Mouse (Mus musculus) cerebral cortex, adult 2 months (tissue): ENCODE data around the gene Atp8b4.

Experiments
- WGBS: fragments of 180-500 bp; shearing (Covaris S2); methylation state at CpG from one replicate; pipeline ENCODE4 v1.1.7; 2018; 5-methylcytosine and 5-hydroxymethylcytosine counted together

Gene Atp8b4

GRCm38 (mm10) chr2:126500521-126500920 is at the start of gene Atp8b4:
Gene Atp8b4, minus strand, starts transcription at chr2:126500674.
- WGBS = 84% methylated on average over 6 of the region's 6 CpGs

DNA sequence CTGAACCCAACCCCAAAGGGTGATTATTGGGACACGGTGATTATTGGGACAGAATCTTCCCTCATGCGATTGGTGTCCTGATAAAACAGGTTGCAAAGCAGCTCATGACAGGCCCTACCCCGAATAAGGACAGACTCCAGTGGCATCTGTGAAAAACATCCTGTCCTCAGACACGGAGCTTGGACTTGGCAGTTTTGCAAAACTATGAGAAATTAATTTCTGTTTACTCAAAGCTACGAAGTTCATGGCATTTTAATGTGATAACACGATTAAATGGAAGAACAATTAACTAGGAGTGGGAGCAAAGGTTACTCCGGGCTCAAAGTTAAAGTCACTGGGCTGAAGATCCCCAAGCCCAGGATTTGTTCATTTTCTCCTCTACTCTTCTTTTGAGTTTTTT is 49.2 kb upstream of the Atp8b4 start:
- WGBS = 92% methylated on average over 7 of the region's 7 CpGs

- 75% methylated on average over 3 of the region's 3 CpGs for WGBS
Observed at GRCm38 (mm10) chr2:126546392-126546791, 45.9 kb upstream of the Atp8b4 start.

- WGBS = 81% methylated on average over 5 of the region's 5 CpGs
Observed at GRCm38 (mm10) chr2:126545297-126545696, 44.8 kb upstream of the Atp8b4 start.

GRCm38 (mm10) chr2:126542211-126542610 is 41.7 kb upstream of the Atp8b4 start:
- 63% methylated on average over 5 of the region's 5 CpGs for WGBS

- 80% methylated on average over 6 of the region's 6 CpGs for WGBS
Observed at GRCm38 (mm10) chr2:126540390-126540925, 40.0 kb upstream of the Atp8b4 start.

DNA sequence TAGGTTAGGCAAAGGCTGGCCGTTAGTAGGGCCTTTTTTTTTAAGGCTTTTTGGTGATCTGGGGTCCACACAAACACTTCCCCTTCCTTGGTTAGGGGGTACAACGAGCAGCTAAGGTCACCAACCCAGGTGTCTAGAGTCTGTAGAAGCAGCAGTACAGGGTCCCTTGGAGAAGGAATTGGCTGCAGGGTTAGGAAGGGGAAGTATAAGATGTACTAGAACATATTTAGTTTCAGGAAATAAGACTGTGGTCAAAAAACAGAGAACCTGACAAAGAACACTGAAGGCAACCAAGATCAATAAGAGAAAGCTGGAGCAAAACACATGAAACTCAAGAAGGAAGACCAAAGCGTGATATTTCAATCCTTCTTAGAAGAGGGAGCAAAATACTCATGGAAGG is 30.1 kb upstream of the Atp8b4 start:
- 84% methylated on average over 3 of the region's 3 CpGs for WGBS

- WGBS = 81% methylated on average over 8 of the region's 8 CpGs
Observed at GRCm38 (mm10) chr2:126527461-126527860, 27.0 kb upstream of the Atp8b4 start.

DNA sequence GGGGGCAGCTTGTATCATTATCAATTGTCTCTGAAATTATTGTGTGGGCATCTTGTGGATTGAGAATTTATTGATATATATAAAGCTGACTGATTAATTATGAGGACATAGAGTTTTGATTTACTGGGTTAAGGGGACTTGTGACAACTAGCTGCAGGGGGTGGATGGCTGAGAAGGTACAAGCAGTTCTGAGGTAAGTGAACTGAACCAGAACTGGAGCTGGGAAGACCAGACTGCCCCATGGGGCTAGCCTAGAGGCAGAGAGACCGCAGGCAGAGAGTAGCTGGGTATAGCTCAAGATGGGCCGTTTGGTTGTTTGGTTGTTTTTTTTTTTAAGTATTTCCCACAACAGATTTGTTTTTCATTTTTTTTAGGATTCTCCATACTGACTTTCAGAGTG is 23.8 kb upstream of the Atp8b4 start:
- 88% methylated on average over 2 of the region's 2 CpGs for WGBS

DNA sequence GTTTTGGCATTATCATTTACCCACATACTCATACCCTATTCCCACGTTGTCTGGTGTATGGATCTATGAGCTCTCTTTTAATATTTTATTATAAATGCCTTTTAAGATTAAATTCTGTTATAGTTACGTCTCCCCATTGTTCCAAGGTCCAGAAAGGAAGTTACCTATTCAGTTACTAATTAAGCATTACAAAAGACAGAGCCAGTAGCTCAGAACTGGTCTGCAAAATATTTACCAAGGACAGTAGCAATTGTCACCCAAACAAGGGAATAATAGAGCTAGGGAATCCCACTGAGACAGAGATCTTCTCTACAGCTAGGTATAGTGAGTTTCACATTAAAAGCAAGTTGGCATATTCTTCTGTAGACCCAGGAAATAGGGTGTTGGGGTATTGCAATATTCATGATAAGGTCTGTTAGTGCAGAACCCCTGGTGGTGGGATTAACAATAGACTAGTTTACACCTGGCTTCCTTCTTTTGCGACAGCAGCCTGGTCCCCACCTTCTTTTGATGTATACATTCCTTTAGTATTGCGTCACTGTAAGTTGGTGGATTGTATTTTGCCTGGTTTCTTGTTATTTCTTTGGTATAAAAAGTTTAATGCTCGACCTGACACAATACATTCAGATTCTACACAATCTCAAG is 22.7 kb upstream of the Atp8b4 start:
- 71% methylated on average over 5 of the region's 5 CpGs for WGBS

DNA sequence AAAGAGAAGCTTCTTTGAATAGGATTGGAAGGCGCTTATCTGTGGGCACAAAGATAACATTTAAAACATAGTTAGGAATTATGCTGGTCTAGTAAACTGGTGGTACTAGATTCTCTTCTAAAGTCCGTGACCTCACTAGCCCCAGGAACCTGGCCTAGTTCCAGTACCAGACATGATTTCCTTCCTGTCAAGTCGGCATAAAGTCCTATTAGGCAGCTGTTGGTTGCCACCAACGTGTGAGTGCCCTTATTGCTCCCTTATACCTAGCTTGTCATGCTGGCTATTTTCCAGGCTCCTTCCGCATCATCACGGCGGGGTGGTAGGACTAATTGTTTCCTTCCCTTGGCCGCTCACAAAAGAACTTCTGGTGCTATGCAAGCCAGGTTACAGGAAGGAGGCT is 21.6 kb upstream of the Atp8b4 start:
- WGBS = 50% methylated on average over 8 of the region's 8 CpGs

DNA sequence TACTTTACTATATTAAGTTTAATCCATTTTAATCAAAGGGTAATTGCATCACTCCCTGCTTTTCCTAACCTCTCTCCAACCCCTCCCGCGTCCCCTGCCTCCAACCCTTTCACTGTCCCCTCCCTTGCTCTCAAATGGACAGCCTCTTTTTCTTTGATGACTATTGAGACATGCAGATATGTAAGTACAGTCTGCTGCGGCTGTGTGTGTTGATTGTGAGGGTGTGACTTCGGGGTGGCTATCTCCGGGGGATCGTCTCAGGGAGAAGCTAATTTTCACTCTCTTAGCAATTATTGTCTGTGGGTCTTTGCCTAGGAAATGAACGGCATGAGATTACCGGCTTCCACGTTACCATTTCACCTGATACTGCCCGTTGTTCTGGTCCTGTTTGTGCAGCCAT is 21.0 kb upstream of the Atp8b4 start:
- 77% methylated on average over 10 of the region's 10 CpGs for WGBS

- WGBS = 14% methylated on average over 7 of the region's 7 CpGs
Observed at GRCm38 (mm10) chr2:126520828-126521227, 20.4 kb upstream of the Atp8b4 start.

DNA sequence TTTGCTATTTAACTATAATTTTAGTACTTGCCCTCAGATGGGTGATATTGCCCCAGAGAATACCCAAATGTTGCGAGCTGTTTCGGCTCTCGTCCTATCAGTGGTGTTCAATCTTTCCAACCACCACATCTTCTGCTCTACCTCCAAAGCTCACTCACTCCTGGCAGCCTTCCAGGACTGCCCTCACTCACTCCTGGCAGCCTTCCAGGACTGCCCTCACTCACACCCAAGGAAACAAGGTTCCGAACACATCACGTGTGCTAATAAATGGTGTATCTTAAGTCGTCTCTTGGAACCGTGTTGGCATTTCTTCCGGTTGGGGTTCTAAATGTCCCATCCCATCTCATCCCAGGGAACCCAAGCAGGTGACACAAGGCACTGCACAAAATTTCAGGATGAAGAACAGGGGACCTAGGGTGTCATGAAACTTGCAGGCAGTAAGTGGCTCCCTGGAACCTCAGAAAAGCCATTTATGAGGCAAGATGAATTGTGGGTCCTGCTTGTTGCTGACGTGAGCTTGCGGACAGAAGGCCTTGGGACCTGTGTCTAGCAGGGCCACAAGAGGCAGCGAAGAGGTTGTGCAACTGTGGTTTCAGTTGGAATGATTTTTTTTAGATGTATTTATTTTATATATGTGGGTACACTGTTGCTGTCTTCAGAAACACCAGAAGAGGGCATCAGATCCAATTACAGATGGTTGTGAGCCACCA is 19.6 kb upstream of the Atp8b4 start:
- 77% methylated on average over 11 of the region's 11 CpGs for WGBS

- WGBS = 78% methylated on average over 6 of the region's 6 CpGs
Observed at GRCm38 (mm10) chr2:126515069-126515826, 14.8 kb upstream of the Atp8b4 start.

DNA sequence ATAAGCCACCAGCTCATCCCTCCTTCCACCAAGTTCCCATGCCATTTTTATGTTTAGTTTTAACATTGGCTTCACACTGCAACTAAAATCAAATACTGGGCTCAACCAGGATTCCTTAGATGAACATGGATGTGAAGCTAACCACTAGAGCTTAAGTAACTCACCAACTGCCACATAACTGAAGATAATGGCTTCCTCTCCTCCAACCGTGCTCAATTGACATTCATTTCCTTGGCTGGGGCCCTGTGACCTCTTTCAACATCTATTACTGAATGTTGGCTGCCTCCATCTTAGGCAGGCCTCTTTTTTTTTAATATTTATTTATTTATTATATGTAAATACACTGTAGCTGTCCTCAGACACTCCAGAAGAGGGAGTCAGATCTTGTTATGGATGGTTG is 7.8 kb upstream of the Atp8b4 start:
- 65% methylated on average over 1 of the region's 1 CpGs for WGBS

- WGBS = 91% methylated on average over 5 of the region's 5 CpGs
Observed at GRCm38 (mm10) chr2:126507477-126507876, 7.0 kb upstream of the Atp8b4 start.

DNA sequence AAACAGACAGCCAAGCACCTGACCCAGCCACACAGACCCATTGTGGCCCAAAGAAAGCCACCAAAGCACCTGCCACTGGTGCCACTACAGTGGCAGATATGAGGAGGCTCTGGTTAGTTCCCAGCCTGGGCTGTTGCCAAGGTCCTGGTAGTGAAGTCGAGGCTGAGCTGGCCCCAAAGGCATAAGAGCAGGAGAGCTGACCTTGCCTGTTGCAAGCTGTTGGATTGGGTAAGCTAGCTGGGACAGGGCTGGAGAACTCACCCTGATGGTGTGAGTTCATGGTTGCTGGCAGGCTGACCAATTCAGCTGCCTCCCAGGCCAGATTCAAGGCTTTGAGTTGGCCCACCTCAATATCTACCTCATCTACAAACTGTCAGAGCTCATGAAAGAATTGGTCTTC is 4.7 kb upstream of the Atp8b4 start:
- 55% methylated on average over 1 of the region's 1 CpGs for WGBS

GRCm38 (mm10) chr2:126499730-126500129 is 744 bp downstream of the Atp8b4 start:
- 72% methylated on average over 8 of the region's 8 CpGs for WGBS

DNA sequence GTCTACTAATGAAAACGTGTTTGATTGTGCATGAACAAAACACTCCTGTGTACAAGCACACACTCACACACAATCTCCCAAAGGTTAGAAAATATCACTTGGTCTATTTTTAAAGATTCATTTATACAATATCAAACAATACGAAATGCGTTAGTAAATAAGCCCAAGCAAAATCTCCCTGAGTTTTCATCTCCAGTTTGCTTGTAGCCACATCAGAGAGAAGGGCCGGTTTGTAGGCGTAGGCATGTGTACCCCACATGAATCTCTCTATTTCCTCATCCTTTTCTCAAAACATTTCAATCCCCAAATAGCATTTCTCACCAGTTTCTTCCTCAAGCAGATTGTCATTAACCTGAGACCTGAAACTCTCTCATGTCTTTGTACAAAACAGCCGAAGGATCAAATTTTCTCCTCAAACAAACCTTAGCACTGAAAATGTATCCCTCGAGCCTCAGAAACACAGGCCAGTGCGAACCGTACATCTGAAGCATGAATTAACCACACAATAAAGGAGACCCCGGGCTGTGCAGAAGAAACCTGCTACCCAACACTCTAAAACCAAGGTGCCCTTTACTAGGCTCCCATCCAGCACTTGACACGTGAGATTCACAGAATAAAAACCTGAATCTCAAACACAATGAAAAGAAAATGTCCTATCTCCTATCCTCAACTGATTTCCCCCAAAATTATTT is 1.6 kb downstream of the Atp8b4 start:
- 91% methylated on average over 11 of the region's 11 CpGs for WGBS

- WGBS = 74% methylated on average over 9 of the region's 9 CpGs
Observed at GRCm38 (mm10) chr2:126496838-126497237, 3.6 kb downstream of the Atp8b4 start.
